In genomic region chr8:110119715-110120114, GRCm38 (mm10) we compare ENCODE assay signal across 8 mouse cellular contexts. TPM values are rescaled to one million over a fixed set of nuclear protein-coding genes. Genes with fewer than 3 reads are reported as not detected.
A peak's percentile ranks its signal among the peaks of the same experiment; 100 is the strongest.
DNase-seq lines count a peak whose midpoint lies in the region; ATAC-seq lines count a peak whose summit lies in the region.

No protein-coding gene starts in this region.

- peak; percentile 4 for DNase-seq in left cerebral cortex, adult 11 months (ENCODE audit: low spot score)
- no peak for DNase-seq in left cerebral cortex, adult 8-10 months (ENCODE audit: low spot score in 2 of 2)
- peak; percentile 37 for DNase-seq in R1 (ENCODE audit: low read depth, low spot score)
- peak; percentile 58 for DNase-seq in cerebellum, adult 8-10 months
- peak; percentile 19 to 26 for DNase-seq in layer of hippocampus, postnatal 36 days
- no peak for DNase-seq in natural killer cell, adult 2 months (ENCODE audit: low spot score in 2 of 2)
- DNase-seq in spleen, postnatal 4 days (ENCODE audit: low spot score in 2 of 2): no peak

- no peak for ATAC-seq in inflammation-experienced regulatory T-cells, adult 6 months

RNA-seq across cellular contexts. Expression of gene Gm17720, which starts 17.2 kb away (rescaled TPM):
- not detected for total RNA-seq in left cerebral cortex, adult 8-10 months (2022)
- total RNA-seq in layer of hippocampus, postnatal 36 days (2021): not detected
- polyA plus RNA-seq in inflammation-experienced regulatory T-cells, adult 6 months (2017; shearing (Covaris generic)): not detected

RNA-seq across cellular contexts. Expression of gene Gm21964, which starts 18.7 kb away (rescaled TPM):
- not detected for total RNA-seq in left cerebral cortex, adult 8-10 months (2022)
- not detected for total RNA-seq in layer of hippocampus, postnatal 36 days (2021)
- polyA plus RNA-seq in inflammation-experienced regulatory T-cells, adult 6 months (2017; shearing (Covaris generic)): not detected

RNA-seq across cellular contexts. Expression of gene Zfp612, which starts 40.2 kb away (rescaled TPM):
- 10 to 100 TPM; 35.2 to 38.4 (median 36.3) TPM for total RNA-seq in left cerebral cortex, adult 8-10 months (2022)
- 10 to 100 TPM; 26.8 to 27.4 TPM for total RNA-seq in layer of hippocampus, postnatal 36 days (2021)
- polyA plus RNA-seq in inflammation-experienced regulatory T-cells, adult 6 months (2017; shearing (Covaris generic)): 1 to 10 TPM; 3.0 to 7.1 (median 4.1) TPM

RNA-seq across cellular contexts. Expression of gene Calb2, which starts 48.3 kb away (rescaled TPM):
- 10 to 100 TPM; 21.7 to 31.6 (median 27.2) TPM for total RNA-seq in left cerebral cortex, adult 8-10 months (2022)
- total RNA-seq in layer of hippocampus, postnatal 36 days (2021): 10 to 100 TPM; 44.3 to 51.0 TPM
- not detected for polyA plus RNA-seq in inflammation-experienced regulatory T-cells, adult 6 months (2017; shearing (Covaris generic))

Comparison
In these comparisons a context has a peak if more than half of its experiments do, and no peak if none do; other contexts are left out.
1. DNase-seq: peak in left cerebral cortex, adult 11 months (single experiment), R1 (single experiment), cerebellum, adult 8-10 months (single experiment) and layer of hippocampus, postnatal 36 days (2 of 2); none in left cerebral cortex, adult 8-10 months (0 of 2), natural killer cell, adult 2 months (0 of 2) and spleen, postnatal 4 days (0 of 2).